Comparison of ENCODE assay signal across 9 mouse cellular contexts in genomic region chr11:115400630-115401391, GRCm38 (mm10). TPM values are rescaled to one million over a fixed set of nuclear protein-coding genes. Genes with fewer than 3 reads are reported as not detected.
A peak's percentile ranks its signal among the peaks of the same experiment; 100 is the strongest.
DNase-seq lines count a peak whose midpoint lies in the region; ATAC-seq and TF ChIP-seq lines count a peak whose summit lies in the region.
"Had no signal": no experiment of that assay in that cellular context is flagged by ENCODE, and none has a peak within 500 bp of the region (broad histone marks: within the 10 kb centered on the region; RNA-seq: fewer than 3 reads in every experiment).

No protein-coding gene starts in this region.

- peak; percentile 55 to 76 for DNase-seq in left cerebral cortex, adult 18-20 months (ENCODE audit: low spot score in 2 of 2)
- no peak for DNase-seq in left cerebral cortex, adult 11 months (ENCODE audit: low spot score)
- DNase-seq in cerebellum, postnatal 10 days = peak; percentile 85 to 86
- DNase-seq in hindbrain, postnatal 0 days (ENCODE audit: low spot score) = peak; percentile 73
- no peak for DNase-seq in ovary, postnatal 10 days (ENCODE audit: low spot score)
- no peak for DNase-seq in adrenal gland, postnatal 36 days
- no peak for DNase-seq in thymus, postnatal 0 days (ENCODE audit: low spot score)

- H3K4me1 ChIP-seq in hindbrain, postnatal 0 days (ENCODE audit: insufficient read depth, low read length) = peaks cover 12% of the 10 kb centered on the region; the same call in 1 of the 2 replicates
- peaks cover 37% of the 10 kb centered on the region for H3K4me1 ChIP-seq in neural tube, embryonic 15.5 days

- H3K9ac ChIP-seq in hindbrain, postnatal 0 days (replicated peaks; ENCODE audit: low read length) = no peak overlapping the region
- H3K9ac ChIP-seq in neural tube, embryonic 15.5 days (replicated peaks) = no peak overlapping the region
- H3K9ac ChIP-seq: limb, embryonic 12.5 days had no signal

- no peaks in the 10 kb centered on the region for H3K9me3 ChIP-seq in hindbrain, postnatal 0 days (ENCODE audit: low read length)
- no peaks in the 10 kb centered on the region for H3K9me3 ChIP-seq in neural tube, embryonic 15.5 days (replicated peaks)
- H3K9me3 ChIP-seq: limb, embryonic 12.5 days had no signal

- H3K27me3 ChIP-seq in hindbrain, postnatal 0 days (ENCODE audit: insufficient read depth, low read length) = no peaks in the 10 kb centered on the region
- no peaks in the 10 kb centered on the region for H3K27me3 ChIP-seq in neural tube, embryonic 15.5 days (replicated peaks)
- H3K27me3 ChIP-seq: limb, embryonic 12.5 days had no signal

- H3K27ac ChIP-seq in hindbrain, postnatal 0 days = peak overlapping the region; percentile 52
- H3K27ac ChIP-seq in neural tube, embryonic 15.5 days (replicated peaks) = peak overlapping the region; percentile 64
- H3K27ac ChIP-seq: limb, embryonic 12.5 days had no signal

- ATAC-seq in hindbrain, postnatal 0 days = peak; percentile 65
- ATAC-seq in neural tube, embryonic 15.5 days (ENCODE audit: low FRiP score) = no peak

- H3K4me3 ChIP-seq in hindbrain, postnatal 0 days (ENCODE audit: low read length) = no peak overlapping the region
- no peak overlapping the region for H3K4me3 ChIP-seq in neural tube, embryonic 15.5 days (replicated peaks)
- H3K4me3 ChIP-seq: limb, embryonic 12.5 days had no signal

- H3K4me2 ChIP-seq in hindbrain, postnatal 0 days (ENCODE audit: low read depth, low read length) = peak overlapping the region; percentile 23
- H3K4me2 ChIP-seq in neural tube, embryonic 15.5 days = peak overlapping the region; percentile 27
- H3K4me2 ChIP-seq: limb, embryonic 12.5 days had no signal

- H3K36me3 ChIP-seq in hindbrain, postnatal 0 days (ENCODE audit: insufficient read depth, low read length) = peaks cover 5% of the 10 kb centered on the region
- H3K36me3 ChIP-seq in neural tube, embryonic 15.5 days = peaks cover 7% of the 10 kb centered on the region

- no peak; the same call in 1 of the 2 replicates for TF ChIP-seq CTCF in hindbrain, postnatal 0 days (IDR thresholded peaks at IDR 0.05; ENCODE audit: low read depth)

- 21% methylated on average over 11 of the region's 11 CpGs for WGBS in hindbrain, postnatal 0 days
- 32% methylated on average over 11 of the region's 11 CpGs for WGBS in neural tube, embryonic 15.5 days

RNA-seq across cellular contexts. Expression of gene Mrpl58, which starts 2.7 kb away (rescaled TPM):
- total RNA-seq in left cerebral cortex, adult 18-20 months (2021) = 100 to 1,000 TPM; 111 to 122 TPM
- 138 and 204 TPM in 2 replicates for total RNA-seq in hindbrain, postnatal 0 days (2014; rRNA removed)
- polyA plus RNA-seq in hindbrain, postnatal 0 days (2015; fragmentation: Nextera tagmentation; extraction: Ambion mirVana) = 205 and 210 TPM in 2 replicates
- polyA plus RNA-seq in neural tube, embryonic 15.5 days (2015; fragmentation: Nextera tagmentation; extraction: Ambion mirVana) = 175 and 183 TPM in 2 replicates
- total RNA-seq in adrenal gland, postnatal 36 days (2021) = 100 to 1,000 TPM; 147 to 162 TPM
- polyA plus RNA-seq in thymus, postnatal 0 days (2015; fragmentation: Nextera tagmentation; extraction: Ambion mirVana) = 408 and 411 TPM in 2 replicates

RNA-seq across cellular contexts. Expression of gene Atp5h, which starts 19.0 kb away (rescaled TPM):
- total RNA-seq in left cerebral cortex, adult 18-20 months (2021) = 100 to 1,000 TPM; 453 to 457 TPM
- total RNA-seq in hindbrain, postnatal 0 days (2014; rRNA removed) = 203 and 240 TPM in 2 replicates
- polyA plus RNA-seq in hindbrain, postnatal 0 days (2015; fragmentation: Nextera tagmentation; extraction: Ambion mirVana) = 1,097 and 1,122 TPM in 2 replicates
- 949 and 1,025 TPM in 2 replicates for polyA plus RNA-seq in neural tube, embryonic 15.5 days (2015; fragmentation: Nextera tagmentation; extraction: Ambion mirVana)
- 100 to 1,000 TPM; 567 to 597 TPM for total RNA-seq in adrenal gland, postnatal 36 days (2021)
- polyA plus RNA-seq in thymus, postnatal 0 days (2015; fragmentation: Nextera tagmentation; extraction: Ambion mirVana) = 1,461 and 1,502 TPM in 2 replicates

RNA-seq across cellular contexts. Expression of gene Cdr2l, which starts 19.1 kb away (rescaled TPM):
- total RNA-seq in left cerebral cortex, adult 18-20 months (2021) = 10 to 100 TPM; 26.8 to 29.3 TPM
- 70.8 and 72.3 TPM in 2 replicates for total RNA-seq in hindbrain, postnatal 0 days (2014; rRNA removed)
- 17.7 and 18.8 TPM in 2 replicates for polyA plus RNA-seq in hindbrain, postnatal 0 days (2015; fragmentation: Nextera tagmentation; extraction: Ambion mirVana)
- 21.5 and 23.9 TPM in 2 replicates for polyA plus RNA-seq in neural tube, embryonic 15.5 days (2015; fragmentation: Nextera tagmentation; extraction: Ambion mirVana)
- total RNA-seq in adrenal gland, postnatal 36 days (2021) = 100 to 1,000 TPM in 1 of 2 experiments, 10 to 100 TPM in 1; 82.1 to 136 TPM
- polyA plus RNA-seq in thymus, postnatal 0 days (2015; fragmentation: Nextera tagmentation; extraction: Ambion mirVana) = 5.3 and 5.4 TPM in 2 replicates

RNA-seq across cellular contexts. Expression of gene Kctd2, which starts 19.1 kb away (rescaled TPM):
- total RNA-seq in left cerebral cortex, adult 18-20 months (2021) = 10 to 100 TPM; 82.5 to 85.6 TPM
- 19.0 and 21.0 TPM in 2 replicates for total RNA-seq in hindbrain, postnatal 0 days (2014; rRNA removed)
- 22.1 and 24.5 TPM in 2 replicates for polyA plus RNA-seq in hindbrain, postnatal 0 days (2015; fragmentation: Nextera tagmentation; extraction: Ambion mirVana)
- polyA plus RNA-seq in neural tube, embryonic 15.5 days (2015; fragmentation: Nextera tagmentation; extraction: Ambion mirVana) = 19.0 and 22.4 TPM in 2 replicates
- 10 to 100 TPM; 43.8 to 70.0 TPM for total RNA-seq in adrenal gland, postnatal 36 days (2021)
- 30.5 and 37.5 TPM in 2 replicates for polyA plus RNA-seq in thymus, postnatal 0 days (2015; fragmentation: Nextera tagmentation; extraction: Ambion mirVana)

RNA-seq across cellular contexts. Expression of gene Hid1, which starts 33.3 kb away (rescaled TPM):
- total RNA-seq in left cerebral cortex, adult 18-20 months (2021) = 100 to 1,000 TPM; 111 to 114 TPM
- 78.9 and 87.5 TPM in 2 replicates for total RNA-seq in hindbrain, postnatal 0 days (2014; rRNA removed)
- 55.3 and 58.1 TPM in 2 replicates for polyA plus RNA-seq in hindbrain, postnatal 0 days (2015; fragmentation: Nextera tagmentation; extraction: Ambion mirVana)
- 49.5 and 55.6 TPM in 2 replicates for polyA plus RNA-seq in neural tube, embryonic 15.5 days (2015; fragmentation: Nextera tagmentation; extraction: Ambion mirVana)
- total RNA-seq in adrenal gland, postnatal 36 days (2021) = 10 to 100 TPM; 16.2 to 38.1 TPM
- 23.2 and 27.1 TPM in 2 replicates for polyA plus RNA-seq in thymus, postnatal 0 days (2015; fragmentation: Nextera tagmentation; extraction: Ambion mirVana)

Comparison
In these comparisons a context has a peak if more than half of its experiments do, and no peak if none do; other contexts are left out.
1. DNase-seq: peak in left cerebral cortex, adult 18-20 months (2 of 2), cerebellum, postnatal 10 days (2 of 2) and hindbrain, postnatal 0 days (single experiment); none in left cerebral cortex, adult 11 months (single experiment), ovary, postnatal 10 days (single experiment), adrenal gland, postnatal 36 days (0 of 2) and thymus, postnatal 0 days (single experiment).